Mouse (Mus musculus): ENCODE measurements at regions not wholly inside any gene's neighbourhood (a gene's known extent, or its start where the extent isn't known, plus 50 kb on each side); places are given as distances from the start of the nearest gene placed in this dataset.
A peak's percentile ranks its signal among the peaks of the same experiment; 100 is the strongest.

GRCm38 (mm10) chr10:55767571-55767970 is 339.1 kb upstream of the Msl3l2 start:
- DNase-seq, result peak; percentile 17

GRCm38 (mm10) chr10:55769642-55770041 is 337.1 kb upstream of the Msl3l2 start:
- DNase-seq, result no peak

- no peak for DNase-seq
Observed at GRCm38 (mm10) chr10:55782674-55783469, 323.8 kb upstream of the Msl3l2 start.

- peak; percentile 4 for DNase-seq
Observed at GRCm38 (mm10) chr10:55813966-55814365, 292.8 kb upstream of the Msl3l2 start.

- no peak for DNase-seq
Observed at GRCm38 (mm10) chr10:55851361-55851760, 255.4 kb upstream of the Msl3l2 start.

- no peak for DNase-seq
Observed at GRCm38 (mm10) chr10:55892606-55893005, 214.1 kb upstream of the Msl3l2 start.

- no peak for DNase-seq
Observed at GRCm38 (mm10) chr10:55929100-55929499, 177.6 kb upstream of the Msl3l2 start.

- no peak for DNase-seq
Observed at GRCm38 (mm10) chr10:55933993-55934392, 172.7 kb upstream of the Msl3l2 start.

GRCm38 (mm10) chr10:55935447-55935846 is 171.3 kb upstream of the Msl3l2 start:
- no peak for DNase-seq

GRCm38 (mm10) chr10:55962627-55963203 is 144.0 kb upstream of the Msl3l2 start:
- DNase-seq, result no peak
